Comparison of ENCODE assay signal across 8 mouse cellular contexts in genomic region chr6:30172820-30173550, GRCm38 (mm10).
DNase-seq lines count a peak whose midpoint lies in the region; ATAC-seq and TF ChIP-seq lines count a peak whose summit lies in the region.

No protein-coding gene starts in this region.

- H3K4me3 ChIP-seq in embryonic facial prominence, embryonic 11.5 days (ENCODE audit: low read depth, low read length): peak overlapping the region; percentile 43
- H3K4me3 ChIP-seq in hindbrain, embryonic 16.5 days (ENCODE audit: low read length): peak overlapping the region; percentile 19
- peak overlapping the region; percentile 48 for H3K4me3 ChIP-seq in liver, embryonic 15.5 days (replicated peaks)
- H3K4me3 ChIP-seq in small intestine, adult 2 months (ENCODE audit: low read depth, low read length): peak overlapping the region; percentile 90

- H3K9me3 ChIP-seq in embryonic facial prominence, embryonic 11.5 days (replicated peaks; ENCODE audit: control insufficient read depth, low read length): no peaks in the 10 kb centered on the region
- H3K9me3 ChIP-seq in hindbrain, embryonic 16.5 days (ENCODE audit: control insufficient read depth, low read length): no peaks in the 10 kb centered on the region
- H3K9me3 ChIP-seq in liver, embryonic 15.5 days (replicated peaks): no peaks in the 10 kb centered on the region

- H3K27ac ChIP-seq in embryonic facial prominence, embryonic 11.5 days (replicated peaks; ENCODE audit: low read depth, low read length): peak overlapping the region; percentile 75
- no peak overlapping the region for H3K27ac ChIP-seq in hindbrain, embryonic 16.5 days (ENCODE audit: low read depth, low read length)
- no peak overlapping the region for H3K27ac ChIP-seq in liver, embryonic 15.5 days (replicated peaks)
- no peak overlapping the region; the same call in 1 of the 2 replicates for H3K27ac ChIP-seq in small intestine, adult 2 months (ENCODE audit: insufficient read depth, low read depth, low read length)

- no peak for TF ChIP-seq POLR2A in small intestine, adult 2 months (IDR thresholded peaks at IDR 0.05; ENCODE audit: low read depth, low read length)

- peaks cover 63% of the 10 kb centered on the region for H3K27me3 ChIP-seq in embryonic facial prominence, embryonic 11.5 days (ENCODE audit: control insufficient read depth, insufficient read depth, low read length)
- peaks cover 60% of the 10 kb centered on the region for H3K27me3 ChIP-seq in hindbrain, embryonic 16.5 days (replicated peaks; ENCODE audit: control insufficient read depth, insufficient read depth, low read length)
- H3K27me3 ChIP-seq in liver, embryonic 15.5 days: peaks cover 100% of the 10 kb centered on the region
- H3K27me3 ChIP-seq in small intestine, adult 2 months (ENCODE audit: control insufficient read depth, insufficient read depth, low read length): peaks cover 43% of the 10 kb centered on the region

- DNase-seq in CD4-positive, CD25-positive, alpha-beta regulatory T cell, adult 2 months (ENCODE audit: low read depth, low spot score): peak; percentile 50
- DNase-seq in B cell, adult 2 months: peak; percentile 41 to 51
- peak; percentile 52 for DNase-seq in embryonic facial prominence, embryonic 11.5 days (ENCODE audit: low spot score)
- no peak for DNase-seq in left cerebral cortex, adult 8-10 months (ENCODE audit: low spot score in 2 of 2)

- no peaks in the 10 kb centered on the region for H3K36me3 ChIP-seq in embryonic facial prominence, embryonic 11.5 days (replicated peaks; ENCODE audit: control insufficient read depth, insufficient read depth, low read depth, low read length)
- no peaks in the 10 kb centered on the region for H3K36me3 ChIP-seq in hindbrain, embryonic 16.5 days (ENCODE audit: control insufficient read depth, insufficient read depth, low read length)
- no peaks in the 10 kb centered on the region for H3K36me3 ChIP-seq in liver, embryonic 15.5 days (replicated peaks)
- no peaks in the 10 kb centered on the region for H3K36me3 ChIP-seq in small intestine, adult 2 months (ENCODE audit: control insufficient read depth, insufficient read depth, low read length)

- H3K9ac ChIP-seq in embryonic facial prominence, embryonic 11.5 days (replicated peaks; ENCODE audit: low read length): peak overlapping the region; percentile 64
- H3K9ac ChIP-seq in hindbrain, embryonic 16.5 days (ENCODE audit: low read depth, low read length): no peak overlapping the region
- no peak overlapping the region for H3K9ac ChIP-seq in liver, embryonic 15.5 days

- peak overlapping the region; percentile 49 for H3K4me2 ChIP-seq in embryonic facial prominence, embryonic 11.5 days (ENCODE audit: low read depth, low read length)
- peak overlapping the region; percentile 31; the same call in 1 of the 2 replicates for H3K4me2 ChIP-seq in hindbrain, embryonic 16.5 days (ENCODE audit: low read length)
- peak overlapping the region; percentile 67 for H3K4me2 ChIP-seq in liver, embryonic 15.5 days

- peak; percentile 60; the same call in 1 of the 2 replicates for TF ChIP-seq CTCF in small intestine, adult 2 months (IDR thresholded peaks at IDR 0.05; ENCODE audit: extremely low read depth, insufficient read length, insufficient replicate concordance, low read depth, low read length)

- peaks cover 15% of the 10 kb centered on the region for H3K4me1 ChIP-seq in embryonic facial prominence, embryonic 11.5 days (ENCODE audit: control insufficient read depth, insufficient read depth, low read length)
- H3K4me1 ChIP-seq in hindbrain, embryonic 16.5 days (ENCODE audit: control insufficient read depth, insufficient read depth, low read depth, low read length): peaks cover 22% of the 10 kb centered on the region
- H3K4me1 ChIP-seq in liver, embryonic 15.5 days (replicated peaks): peaks cover 47% of the 10 kb centered on the region
- H3K4me1 ChIP-seq in small intestine, adult 2 months (ENCODE audit: control insufficient read depth, insufficient read depth, insufficient read length, low read length): peaks cover 21% of the 10 kb centered on the region

- WGBS in embryonic facial prominence, embryonic 11.5 days: 1% methylated on average over 44 of the region's 44 CpGs
- WGBS in hindbrain, embryonic 16.5 days: 2% methylated on average over 43 of the region's 44 CpGs
- WGBS in liver, embryonic 15.5 days (ENCODE audit: insufficient replicate concordance): 3% methylated on average over 44 of the region's 44 CpGs
- WGBS in small intestine, adult 2 months: 3% methylated on average over 44 of the region's 44 CpGs

- no peak for ATAC-seq in CD4-positive, CD25-positive, alpha-beta regulatory T cell, adult 4 months
- ATAC-seq in embryonic facial prominence, embryonic 11.5 days (replicated peaks; ENCODE audit: insufficient number of reproducible peaks, low FRiP score, low TSS enrichment, low read depth): no peak
- ATAC-seq in hindbrain, embryonic 16.5 days: no peak
- no peak for ATAC-seq in liver, embryonic 15.5 days (ENCODE audit: insufficient read depth)

Comparison
In these comparisons a context has a peak if more than half of its experiments do, and no peak if none do; other contexts are left out.
1. DNase-seq: peak in CD4-positive, CD25-positive, alpha-beta regulatory T cell, adult 2 months (single experiment), B cell, adult 2 months (2 of 2) and embryonic facial prominence, embryonic 11.5 days (single experiment); none in left cerebral cortex, adult 8-10 months (0 of 2).
2. H3K4me3 ChIP-seq: peak in every context shown above with its lines; median percentile 90 in small intestine, adult 2 months; 48 in liver, embryonic 15.5 days; 43 in embryonic facial prominence, embryonic 11.5 days; 19 in hindbrain, embryonic 16.5 days.
3. Peak in every context shown above with its lines, with median percentiles within 50 percentile points of each other: H3K4me2 ChIP-seq.